Mouse (Mus musculus) lung, postnatal 0 days (tissue): ENCODE measurements at regions not wholly inside any gene's neighbourhood (a gene's known extent, or its start where the extent isn't known, plus 50 kb on each side); places are given as distances from the start of the nearest gene placed in this dataset.

Experiments
- ATAC-seq: fragments of 200-750 bp; cut with Nextera tagmentation; 2 replicates; pipeline ENCODE4 v1.8.0; 2017; ENCODE audit warnings: moderate library complexity
- DNase-seq: peaks from one replicate; pipeline ENCODE4 v3.0.0-alpha.2; 2016; ENCODE audit warnings: low spot score
- H3K27ac ChIP-seq: fragments of 300-500 bp; sonication (generic); 2 replicates; pipeline ENCODE4 v1.5.1; 2014; ENCODE audit warnings: antibody characterized with exemption, mild to moderate bottlenecking, low read length, mixed read lengths
- H3K27me3 ChIP-seq: fragments of 300-500 bp; sonication (generic); replicated peaks from 2 replicates; pipeline ENCODE4 v1.6.1; 2014; ENCODE audit warnings: low read length, mixed read lengths; ENCODE audit not compliant: insufficient read depth
- H3K36me3 ChIP-seq: fragments of 300-500 bp; sonication (generic); 2 replicates; pipeline ENCODE4 v1.6.1; 2014; ENCODE audit warnings: low read length, mixed read lengths; ENCODE audit not compliant: insufficient read depth
- H3K4me1 ChIP-seq: fragments of 300-500 bp; sonication (generic); 2 replicates; pipeline ENCODE4 v1.6.1; 2014; ENCODE audit warnings: antibody characterized with exemption, low read depth, low read length, mixed read lengths; ENCODE audit not compliant: insufficient read depth
- H3K4me2 ChIP-seq: fragments of 300-500 bp; sonication (generic); replicated peaks from 2 replicates; pipeline ENCODE4 v1.6.1; 2014; ENCODE audit warnings: low read depth, mild to moderate bottlenecking, low read length, moderate library complexity, mixed read lengths
- H3K4me3 ChIP-seq: fragments of 300-500 bp; sonication (generic); 2 replicates; pipeline ENCODE4 v1.5.1; 2014; ENCODE audit warnings: low read depth, low read length
- H3K9ac ChIP-seq: fragments of 300-500 bp; sonication (generic); replicated peaks from 2 replicates; pipeline ENCODE4 v1.6.1; 2014; ENCODE audit warnings: low read depth, mild to moderate bottlenecking
- H3K9me3 ChIP-seq: fragments of 300-500 bp; sonication (generic); 2 replicates; pipeline ENCODE4 v1.6.1; 2016; ENCODE audit warnings: low read length, mixed read lengths
- CTCF ChIP-seq: IDR thresholded peaks from 2 replicates; pipeline ENCODE4 v1.5.1; 2016; ENCODE audit warnings: antibody characterized with exemption, mild to moderate bottlenecking
- EP300 ChIP-seq: IDR thresholded peaks from 2 replicates; pipeline ENCODE4 v1.6.1; 2016; ENCODE audit warnings: antibody characterized with exemption, mild to moderate bottlenecking, control low read depth
- WGBS: fragments of 180-500 bp; shearing (Covaris S2); extraction: QIAGEN DNeasy Blood & Tissue Kit; methylation state at CpG from one replicate; pipeline ENCODE4 v1.1.7; 2014; 5-methylcytosine and 5-hydroxymethylcytosine counted together

- Histone ChIP-seq H3K4me3 (no peak overlapping the region), H3K36me3 (no peaks in the 10 kb centered on the region), H3K9ac (no peak overlapping the region), H3K4me1 (no peaks in the 10 kb centered on the region), H3K27me3 (no peaks in the 10 kb centered on the region), H3K27ac (no peak overlapping the region), H3K9me3 (no peaks in the 10 kb centered on the region), H3K4me2 (no peak overlapping the region)
- ATAC-seq: no peak
- WGBS: 53% methylated on average over 1 of the region's 1 CpGs
- TF ChIP-seq EP300: no peak
- TF ChIP-seq CTCF: no peak
- no peak for DNase-seq
Observed at GRCm38 (mm10) chr1:107946204-107946939, 356.6 kb downstream of the Serpinb8 start.

- no peak overlapping the region for H3K9ac ChIP-seq
- H3K4me3 ChIP-seq: no peak overlapping the region
- H3K27ac ChIP-seq: no peak overlapping the region
- H3K4me2 ChIP-seq: no peak overlapping the region
- ATAC-seq: no peak
- DNase-seq: no peak
- no peaks in the 10 kb centered on the region for H3K4me1 ChIP-seq
- H3K9me3 ChIP-seq: no peaks in the 10 kb centered on the region
- WGBS: 34% methylated on average over 2 of the region's 2 CpGs
- no peaks in the 10 kb centered on the region for H3K36me3 ChIP-seq
- no peak for TF ChIP-seq CTCF
- TF ChIP-seq EP300: no peak
- H3K27me3 ChIP-seq: no peaks in the 10 kb centered on the region
Observed at GRCm38 (mm10) chr1:107950396-107950795, 360.6 kb downstream of the Serpinb8 start.

GRCm38 (mm10) chr1:107961009-107961408 is 371.2 kb downstream of the Serpinb8 start:
- Histone ChIP-seq H3K9me3 (no peaks in the 10 kb centered on the region), H3K27ac (no peak overlapping the region), H3K4me1 (no peaks in the 10 kb centered on the region), H3K9ac (no peak overlapping the region), H3K4me2 (no peak overlapping the region), H3K27me3 (no peaks in the 10 kb centered on the region), H3K4me3 (no peak overlapping the region), H3K36me3 (no peaks in the 10 kb centered on the region)
- DNase-seq: no peak
- TF ChIP-seq CTCF: no peak
- TF ChIP-seq EP300: no peak
- ATAC-seq: no peak

GRCm38 (mm10) chr1:107975626-107976335 is 386.0 kb downstream of the Serpinb8 start:
- WGBS: 48% methylated on average over 8 of the region's 8 CpGs
- no peaks in the 10 kb centered on the region for H3K36me3 ChIP-seq
- no peaks in the 10 kb centered on the region for H3K4me1 ChIP-seq
- DNase-seq (no peak), ATAC-seq (no peak)
- H3K4me3 ChIP-seq: no peak overlapping the region
- no peak overlapping the region for H3K4me2 ChIP-seq
- no peak overlapping the region for H3K27ac ChIP-seq
- no peaks in the 10 kb centered on the region for H3K27me3 ChIP-seq
- TF ChIP-seq CTCF: no peak
- H3K9ac ChIP-seq: no peak overlapping the region
- H3K9me3 ChIP-seq: no peaks in the 10 kb centered on the region

GRCm38 (mm10) chr1:107977686-107978085 is 387.9 kb downstream of the Serpinb8 start:
- 57% methylated on average over 2 of the region's 2 CpGs for WGBS
- no peak for DNase-seq

GRCm38 (mm10) chr1:107978411-107978810 is 388.6 kb downstream of the Serpinb8 start:
- H3K36me3 ChIP-seq: no peaks in the 10 kb centered on the region
- 46% methylated on average over 5 of the region's 5 CpGs for WGBS

More at GRCm38 (mm10) chr1:107977686-107978085, 387.9 kb downstream of the Serpinb8 start:
- TF ChIP-seq EP300 (no peak), CTCF (no peak)
- Histone ChIP-seq H3K9me3 (no peaks in the 10 kb centered on the region), H3K9ac (no peak overlapping the region), H3K27ac (no peak overlapping the region), H3K36me3 (no peaks in the 10 kb centered on the region), H3K27me3 (no peaks in the 10 kb centered on the region), H3K4me2 (no peak overlapping the region), H3K4me3 (no peak overlapping the region), H3K4me1 (no peaks in the 10 kb centered on the region)
- no peak for ATAC-seq

More at GRCm38 (mm10) chr1:107978411-107978810, 388.6 kb downstream of the Serpinb8 start:
- ATAC-seq (no peak), DNase-seq (no peak)
- no peak overlapping the region for H3K4me3 ChIP-seq
- no peak overlapping the region for H3K4me2 ChIP-seq
- TF ChIP-seq EP300 (no peak), CTCF (no peak)
- H3K9me3 ChIP-seq: no peaks in the 10 kb centered on the region
- H3K4me1 ChIP-seq: no peaks in the 10 kb centered on the region
- H3K27me3 ChIP-seq: no peaks in the 10 kb centered on the region
- no peak overlapping the region for H3K27ac ChIP-seq
- no peak overlapping the region for H3K9ac ChIP-seq
